In the genomic region with DNA sequence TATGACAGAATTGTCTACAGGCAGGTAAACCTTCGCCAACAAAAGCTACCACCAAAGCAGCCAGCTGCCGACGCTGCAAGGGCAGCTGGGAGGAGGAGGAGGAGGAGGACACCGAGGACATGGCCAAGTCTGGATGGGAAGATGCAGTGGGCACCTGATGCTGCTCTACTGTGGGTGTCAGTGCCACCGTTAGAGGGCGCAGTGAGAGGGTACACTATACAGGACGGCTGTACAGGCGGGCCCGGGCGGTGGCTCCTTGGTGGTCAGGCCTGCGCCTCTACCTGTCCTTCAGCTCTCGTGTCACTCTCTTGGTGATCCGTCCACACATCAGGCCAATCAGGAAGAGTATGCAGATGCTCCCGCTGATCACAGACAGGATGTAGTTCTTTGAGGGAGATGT, we compare ENCODE assay signal across 9 mouse cellular contexts.
DNase-seq lines count a peak whose midpoint lies in the region; ATAC-seq and TF ChIP-seq lines count a peak whose summit lies in the region.
"Had no signal": no experiment of that assay in that cellular context is flagged by ENCODE, and none has a peak within 500 bp of the region (broad histone marks: within the 10 kb centered on the region; RNA-seq: fewer than 3 reads in every experiment).

No protein-coding gene starts in this region.

- H3K9ac ChIP-seq in lung, postnatal 0 days (replicated peaks; ENCODE audit: low read depth) = no peak overlapping the region
- H3K9ac ChIP-seq: neural tube, embryonic 13.5 days had no signal

- TF ChIP-seq CTCF in lung, postnatal 0 days (IDR thresholded peaks at IDR 0.05) = peak; percentile 75

- H3K27me3 ChIP-seq in heart, embryonic 10.5 days (ENCODE audit: insufficient read depth, poor library complexity, severe bottlenecking) = no peaks in the 10 kb centered on the region
- no peaks in the 10 kb centered on the region for H3K27me3 ChIP-seq in lung, postnatal 0 days (replicated peaks; ENCODE audit: insufficient read depth, low read length)
- H3K27me3 ChIP-seq: neural tube, embryonic 13.5 days had no signal

- 51% methylated on average over 14 of the region's 14 CpGs for WGBS in heart, embryonic 10.5 days
- 49% methylated on average over 14 of the region's 14 CpGs for WGBS in lung, postnatal 0 days

- H3K4me2 ChIP-seq in lung, postnatal 0 days (replicated peaks; ENCODE audit: low read depth, low read length) = no peak overlapping the region
- H3K4me2 ChIP-seq: neural tube, embryonic 13.5 days had no signal

- peak; percentile 37; the same call in 1 of the 2 replicates for ATAC-seq in lung, postnatal 0 days
- no peak for ATAC-seq in activated CD4-positive, CD25-positive, alpha-beta regulatory T cell, adult 4 months

- no peak overlapping the region for H3K27ac ChIP-seq in heart, embryonic 10.5 days
- H3K27ac ChIP-seq in lung, postnatal 0 days (ENCODE audit: low read length) = no peak overlapping the region
- H3K27ac ChIP-seq: neural tube, embryonic 13.5 days had no signal

- no peak overlapping the region for H3K4me3 ChIP-seq in heart, embryonic 10.5 days
- H3K4me3 ChIP-seq in lung, postnatal 0 days (ENCODE audit: low read depth, low read length) = no peak overlapping the region
- H3K4me3 ChIP-seq: neural tube, embryonic 13.5 days had no signal

- H3K9me3 ChIP-seq in heart, embryonic 10.5 days = no peaks in the 10 kb centered on the region
- no peaks in the 10 kb centered on the region for H3K9me3 ChIP-seq in lung, postnatal 0 days (ENCODE audit: low read length)
- H3K9me3 ChIP-seq: neural tube, embryonic 13.5 days had no signal

- no peaks in the 10 kb centered on the region for H3K4me1 ChIP-seq in heart, embryonic 10.5 days
- no peaks in the 10 kb centered on the region for H3K4me1 ChIP-seq in lung, postnatal 0 days (ENCODE audit: insufficient read depth, low read depth, low read length)
- H3K4me1 ChIP-seq: neural tube, embryonic 13.5 days had no signal

- TF ChIP-seq EP300 in lung, postnatal 0 days (IDR thresholded peaks at IDR 0.05) = no peak

- peaks cover 97% of the 10 kb centered on the region for H3K36me3 ChIP-seq in heart, embryonic 10.5 days
- peaks cover 51% of the 10 kb centered on the region for H3K36me3 ChIP-seq in lung, postnatal 0 days (ENCODE audit: insufficient read depth, low read length)

- peak; percentile 75 for DNase-seq in ES-CJ7 (ENCODE audit: low read depth, low spot score)
- peak; percentile 58 for DNase-seq in adrenal gland, adult 2 months
- peak; percentile 67 for DNase-seq in embryo, embryonic 11 days
- DNase-seq in heart, embryonic 10.5 days (ENCODE audit: low spot score) = peak; percentile 82
- peak; percentile 81 to 84 for DNase-seq in kidney, postnatal 4 days
- DNase-seq in lung, postnatal 0 days (ENCODE audit: low spot score) = peak; percentile 46
- DNase-seq in right cerebral cortex, postnatal 25 days = peak; percentile 39
